Mouse (Mus musculus): ENCODE data around the gene R3hdm2. TPM values are rescaled to one million over a fixed set of nuclear protein-coding genes. Genes with fewer than 3 reads are reported as not detected.

The R3hdm2 gene
- polyA plus RNA-seq, 1 experiment, result 475 TPM

DNA sequence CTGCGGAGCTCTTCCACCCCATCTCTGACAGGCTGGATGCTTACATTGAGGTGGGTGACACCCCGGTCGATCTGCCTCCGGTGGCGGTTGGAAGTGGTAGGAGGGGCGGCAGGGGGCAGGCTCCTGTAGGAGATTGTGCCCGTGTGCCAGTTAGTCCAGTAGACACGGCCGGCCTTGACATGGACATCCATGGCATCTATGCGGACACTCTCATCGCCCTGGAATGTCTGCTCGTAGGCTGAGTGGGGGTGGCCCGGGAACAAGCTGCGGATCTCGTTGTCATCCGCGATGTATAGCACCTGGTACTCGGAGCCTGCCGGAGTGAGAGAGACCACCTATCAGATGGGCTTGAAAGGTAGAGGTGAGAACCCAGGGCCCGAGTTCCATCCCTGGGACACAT lies 164.2 kb downstream of the R3hdm2 start:
- TF ChIP-seq CTCF (IDR thresholded peaks at IDR 0.05; ENCODE audit: insufficient read depth, low read depth, low read length) (no peak), POLR2A (IDR thresholded peaks at IDR 0.05; ENCODE audit: insufficient read depth, low read depth, low read length) (no peak)
- WGBS, result 92% methylated on average over 20 of the region's 20 CpGs
- Histone ChIP-seq H3K4me3 (ENCODE audit: insufficient read depth, low read depth, low read length) (no peak overlapping the region), H3K4me1 (ENCODE audit: control insufficient read depth, insufficient read depth, low read length) (no peaks in the 10 kb centered on the region), H3K27ac (ENCODE audit: insufficient read depth, low read depth, low read length) (no peak overlapping the region)

DNA sequence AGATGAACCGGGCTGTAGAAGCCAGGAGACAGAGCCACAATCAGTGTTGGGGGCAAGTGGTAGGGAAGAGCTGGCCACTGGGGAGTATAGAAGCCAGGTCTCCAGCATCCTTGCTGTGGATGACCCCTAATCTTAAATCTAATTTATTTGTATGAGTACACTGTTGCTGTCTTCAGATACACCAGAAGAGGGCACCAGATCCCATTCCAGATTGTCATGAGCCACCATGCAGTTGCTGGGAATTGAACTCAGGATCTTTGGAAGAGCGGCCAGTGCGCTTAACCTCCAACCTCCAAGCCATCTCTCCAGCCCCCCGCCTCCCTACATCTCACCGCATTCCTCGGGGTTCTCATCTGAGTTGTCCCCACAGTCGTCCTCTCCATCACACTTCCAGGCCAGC lies 166.4 kb downstream of the R3hdm2 start:
- WGBS, result 95% methylated on average over 7 of the region's 7 CpGs
- no peak for TF ChIP-seq CTCF (IDR thresholded peaks at IDR 0.05; ENCODE audit: insufficient read depth, low read depth, low read length)
- TF ChIP-seq POLR2A (IDR thresholded peaks at IDR 0.05; ENCODE audit: insufficient read depth, low read depth, low read length), result no peak
- Histone ChIP-seq H3K27ac (ENCODE audit: insufficient read depth, low read depth, low read length) (no peak overlapping the region), H3K4me3 (ENCODE audit: insufficient read depth, low read depth, low read length) (no peak overlapping the region), H3K4me1 (ENCODE audit: control insufficient read depth, insufficient read depth, low read length) (no peaks in the 10 kb centered on the region)

DNA sequence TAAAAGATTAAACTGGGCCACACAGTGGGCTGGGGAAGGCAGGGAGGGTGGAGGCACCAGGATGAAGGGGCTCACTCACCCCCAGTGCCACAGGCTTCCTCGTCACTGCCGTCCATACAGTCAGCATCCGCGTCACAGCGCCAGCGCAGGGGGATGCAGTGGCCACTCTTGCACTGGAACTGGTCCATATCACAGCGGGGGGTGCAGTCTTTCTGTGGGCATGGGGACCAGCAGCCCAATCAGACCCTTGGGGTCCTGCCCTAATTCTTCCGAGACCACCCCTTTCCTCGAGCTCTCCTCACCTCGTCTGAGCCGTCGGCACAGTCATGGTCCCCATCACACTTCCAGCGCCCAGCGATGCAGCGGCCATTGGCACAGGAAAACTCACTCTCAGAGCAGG lies 168.1 kb downstream of the R3hdm2 start:
- 91% methylated on average over 15 of the region's 15 CpGs for WGBS
- TF ChIP-seq CTCF (IDR thresholded peaks at IDR 0.05; ENCODE audit: insufficient read depth, low read depth, low read length) (no peak), POLR2A (IDR thresholded peaks at IDR 0.05; ENCODE audit: insufficient read depth, low read depth, low read length) (no peak)
- H3K4me1 ChIP-seq (ENCODE audit: control insufficient read depth, insufficient read depth, low read length), result no peaks in the 10 kb centered on the region
- H3K27ac ChIP-seq (ENCODE audit: insufficient read depth, low read depth, low read length), result no peak overlapping the region
- no peak overlapping the region for H3K4me3 ChIP-seq (ENCODE audit: insufficient read depth, low read depth, low read length)

Other genes starting within 250 kb of the R3hdm2 start
- not detected in 2 replicates for gene B4galnt1, start 215.1 kb upstream of the R3hdm2 start, polyA plus RNA-seq (2012; ENCODE audit: insufficient read depth, insufficient read length, low replicate concordance, missing spikeins)
- not detected in 2 replicates for gene Slc26a10, start 199.7 kb upstream of the R3hdm2 start, polyA plus RNA-seq (2012; ENCODE audit: insufficient read depth, insufficient read length, low replicate concordance, missing spikeins)
- gene Arhgef25, start 190.2 kb upstream of the R3hdm2 start, polyA plus RNA-seq (2012; ENCODE audit: insufficient read depth, insufficient read length, low replicate concordance, missing spikeins), result not detected in 2 replicates
- 159 TPM in 1 of 2 replicates, not detected in the other for gene Dtx3, start 184.6 kb upstream of the R3hdm2 start, polyA plus RNA-seq (2012; ENCODE audit: insufficient read depth, insufficient read length, low replicate concordance, missing spikeins)
- 102 TPM in 1 of 2 replicates, not detected in the other for gene Pip4k2c, start 168.7 kb upstream of the R3hdm2 start, polyA plus RNA-seq (2012; ENCODE audit: insufficient read depth, insufficient read length, low replicate concordance, missing spikeins)
- 72.6 and 160 TPM in 2 replicates for gene Kif5a, start 117.0 kb upstream of the R3hdm2 start, polyA plus RNA-seq (2012; ENCODE audit: insufficient read depth, insufficient read length, low replicate concordance, missing spikeins)
- not detected in 2 replicates for gene Dctn2, start 114.0 kb upstream of the R3hdm2 start, polyA plus RNA-seq (2012; ENCODE audit: insufficient read depth, insufficient read length, low replicate concordance, missing spikeins)
- not detected in 2 replicates for gene Mbd6, start 91.3 kb upstream of the R3hdm2 start, polyA plus RNA-seq (2012; ENCODE audit: insufficient read depth, insufficient read length, low replicate concordance, missing spikeins)
- gene Mars, start 68.5 kb upstream of the R3hdm2 start, polyA plus RNA-seq (2012; ENCODE audit: insufficient read depth, insufficient read length, low replicate concordance, missing spikeins), result not detected in 2 replicates
- gene Arhgap9, start 58.4 kb upstream of the R3hdm2 start, polyA plus RNA-seq (2012; ENCODE audit: insufficient read depth, insufficient read length, low replicate concordance, missing spikeins), result 260 TPM in 1 of 2 replicates, not detected in the other
- gene Gli1, start 38.4 kb upstream of the R3hdm2 start, polyA plus RNA-seq (2012; ENCODE audit: insufficient read depth, insufficient read length, low replicate concordance, missing spikeins), result not detected in 2 replicates
- gene Inhbe, start 25.9 kb upstream of the R3hdm2 start, polyA plus RNA-seq (2012; ENCODE audit: insufficient read depth, insufficient read length, low replicate concordance, missing spikeins), result not detected in 2 replicates
- gene Inhbc, start 9.9 kb upstream of the R3hdm2 start, polyA plus RNA-seq (2012; ENCODE audit: insufficient read depth, insufficient read length, low replicate concordance, missing spikeins), result not detected in 2 replicates
- not detected in 2 replicates for gene Stac3, start 121.4 kb downstream of the R3hdm2 start, polyA plus RNA-seq (2012; ENCODE audit: insufficient read depth, insufficient read length, low replicate concordance, missing spikeins)
- not detected in 2 replicates for gene Ndufa4l2, start 134.6 kb downstream of the R3hdm2 start, polyA plus RNA-seq (2012; ENCODE audit: insufficient read depth, insufficient read length, low replicate concordance, missing spikeins)
- not detected in 2 replicates for gene Shmt2, start 142.1 kb downstream of the R3hdm2 start, polyA plus RNA-seq (2012; ENCODE audit: insufficient read depth, insufficient read length, low replicate concordance, missing spikeins)
- gene Nxph4, start 154.2 kb downstream of the R3hdm2 start, polyA plus RNA-seq (2012; ENCODE audit: insufficient read depth, insufficient read length, low replicate concordance, missing spikeins), result not detected in 2 replicates
- 404 and 471 TPM in 2 replicates for gene Lrp1, start 240.8 kb downstream of the R3hdm2 start, polyA plus RNA-seq (2012; ENCODE audit: insufficient read depth, insufficient read length, low replicate concordance, missing spikeins)